Mouse (Mus musculus) inflammation-experienced regulatory T-cells (primary cell): ENCODE data around the gene Cxadr. TPM values are rescaled to one million over a fixed set of nuclear protein-coding genes. Genes with fewer than 3 reads are reported as not detected.

Source experiments
- polyA plus RNA-seq, 2 experiments: library from polyadenylated mRNA; unstranded; fragments of 100-300 nt; shearing (Covaris generic); gene quantifications; one replicate each; pipeline ENCODE4 v1.2.1; 2017

Cxadr gene
- 1 to 10 TPM in 1 of 2 experiments, under 1 TPM in 1; 0.77 to 1.8 TPM for polyA plus RNA-seq

DNA sequence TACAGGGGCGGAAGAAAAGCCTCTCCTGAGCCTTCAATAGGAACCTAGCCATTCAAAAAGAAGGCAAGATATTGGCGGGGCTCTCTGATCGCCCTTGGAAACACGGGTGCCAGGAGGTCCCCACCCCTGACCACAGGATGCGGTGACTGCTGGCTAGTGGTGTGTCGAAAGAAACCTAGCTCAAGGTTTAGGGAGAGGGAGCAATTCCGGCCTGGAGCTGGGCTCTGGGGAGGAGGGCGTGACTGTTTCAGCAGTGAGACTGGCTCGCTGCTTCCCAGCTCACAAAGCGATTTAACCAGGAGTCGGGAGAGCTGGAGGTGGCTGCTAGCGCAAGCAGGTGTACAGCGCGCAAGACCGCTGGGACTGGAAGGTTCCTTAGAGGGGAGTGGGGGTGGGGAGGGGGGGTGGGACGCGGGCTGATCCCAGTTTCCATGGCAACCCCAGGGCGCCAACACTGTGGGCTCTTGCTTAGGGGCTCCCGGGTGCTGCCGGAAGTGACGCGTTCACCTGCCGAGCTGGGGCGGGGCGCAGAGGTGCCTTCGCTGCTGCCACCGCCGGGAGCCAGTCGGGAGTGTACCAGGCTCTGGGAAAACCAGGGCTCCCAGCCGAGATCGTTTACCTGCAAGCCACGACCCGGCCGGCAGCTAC is at the start of gene Cxadr:
Gene Cxadr, plus strand, starts transcription at position 307 of the 648 bp plus-strand sequence.

DNA sequence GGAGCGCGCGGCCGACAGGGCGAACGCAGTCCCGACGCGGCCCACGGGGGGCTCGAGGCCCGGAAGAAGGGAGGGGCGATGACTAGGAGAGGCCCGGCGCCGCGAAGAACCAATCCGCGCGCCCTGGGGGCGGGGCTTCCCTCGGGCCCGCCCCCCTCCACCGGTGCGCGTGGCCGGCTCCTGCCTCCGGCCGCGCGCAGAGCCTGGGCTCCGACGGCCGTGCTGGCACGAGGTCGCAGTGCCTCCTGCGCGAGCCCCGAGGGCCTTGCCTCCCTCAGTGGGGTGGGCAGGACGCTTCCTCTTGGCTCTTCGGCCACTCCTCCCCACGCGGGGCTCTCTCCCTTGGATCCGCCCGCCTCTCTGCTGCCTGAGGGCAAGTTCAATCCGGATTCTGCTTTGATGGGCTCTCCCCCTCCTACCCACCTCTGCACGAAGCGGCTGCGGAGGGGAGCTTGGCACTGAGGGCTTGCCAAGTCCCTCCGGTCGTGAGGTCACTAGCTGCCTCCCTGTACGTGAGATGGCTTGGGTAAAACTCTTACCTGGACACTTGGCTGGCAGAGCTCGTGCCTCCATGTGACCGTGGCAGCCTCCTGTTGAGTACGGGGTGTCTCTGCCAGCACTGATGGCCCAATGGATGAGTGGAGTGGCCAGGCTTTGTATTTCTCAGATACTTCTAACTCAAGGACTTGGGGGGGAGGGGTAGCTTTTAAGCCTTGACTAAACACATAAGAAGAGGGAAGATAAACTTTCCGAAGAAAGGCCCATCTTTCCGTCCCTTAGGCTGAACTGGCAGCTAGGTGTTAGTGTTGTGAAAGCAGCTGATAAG is 75.7 kb downstream of the Cxadr start, which contains the start of gene Btg3:
Gene Btg3, minus strand, starts transcription at position 448 of the 826 bp plus-strand sequence.

Other genes starting within 250 kb of the Cxadr start
- gene Btg3, start 75.7 kb downstream of the Cxadr start, polyA plus RNA-seq = 10 to 100 TPM; 55.2 to 65.3 TPM